Mouse (Mus musculus) stomach, embryonic 14.5 days (tissue): Measurements from ENCODE around the gene Gba. TPM values are rescaled to one million over a fixed set of nuclear protein-coding genes. Genes with fewer than 3 reads are reported as not detected.

ENCODE experiments used
- ATAC-seq: fragments of 200-750 bp; cut with Nextera tagmentation; 2 replicates; pipeline ENCODE4 v1.8.0; 2017; ENCODE audit warnings: low read depth, moderate TSS enrichment; ENCODE audit not compliant: insufficient number of reproducible peaks, insufficient read depth, low FRiP score
- H3K27ac ChIP-seq: fragments of 300-500 bp; sonication (generic); 2 replicates; pipeline ENCODE4 v1.5.1; 2014; ENCODE audit warnings: mild to moderate bottlenecking, low read length, moderate library complexity, mixed read lengths
- H3K27me3 ChIP-seq: fragments of 300-500 bp; sonication (generic); 2 replicates; pipeline ENCODE4 v1.6.1; 2014; ENCODE audit warnings: low read length, control low read depth, mixed read lengths; ENCODE audit not compliant: control insufficient read depth, insufficient read depth
- H3K36me3 ChIP-seq: fragments of 300-500 bp; sonication (generic); 2 replicates; pipeline ENCODE4 v1.6.1; 2014; ENCODE audit warnings: mild to moderate bottlenecking, control low read depth, low read length, moderate library complexity, mixed read lengths; ENCODE audit not compliant: control insufficient read depth, insufficient read depth
- H3K4me1 ChIP-seq: fragments of 300-500 bp; sonication (generic); 2 replicates; pipeline ENCODE4 v1.6.1; 2014; ENCODE audit warnings: low read length, control low read depth, mixed read lengths; ENCODE audit not compliant: control insufficient read depth, insufficient read depth
- H3K4me2 ChIP-seq: fragments of 300-500 bp; sonication (generic); replicated peaks from 2 replicates; pipeline ENCODE4 v1.6.1; 2014; ENCODE audit warnings: low read depth, low read length, control low read depth
- H3K4me3 ChIP-seq: fragments of 300-500 bp; sonication (generic); 2 replicates; pipeline ENCODE4 v1.5.1; 2014; ENCODE audit warnings: low read depth, low read length, control low read depth
- H3K9ac ChIP-seq: fragments of 300-500 bp; sonication (generic); replicated peaks from 2 replicates; pipeline ENCODE4 v1.6.1; 2014; ENCODE audit warnings: low read depth, mild to moderate bottlenecking, control low read depth, low read length, moderate library complexity, mixed read lengths
- H3K9me3 ChIP-seq: fragments of 300-500 bp; sonication (generic); 2 replicates; pipeline ENCODE4 v1.6.1; 2016; ENCODE audit warnings: low read depth, low read length, control low read depth; ENCODE audit not compliant: control insufficient read depth
- WGBS: fragments of 180-500 bp; shearing (Covaris S2); extraction: QIAGEN DNeasy Blood & Tissue Kit; methylation state at CpG from one replicate; pipeline ENCODE4 v1.1.7; 2014; 5-methylcytosine and 5-hydroxymethylcytosine counted together
- polyA plus RNA-seq: library from polyadenylated mRNA; unstranded; fragments of >200 nt; fragmentation: Nextera tagmentation; extraction: Ambion mirVana; gene quantifications from 2 replicates; pipeline ENCODE4 v1.2.1, GENCODE M21; 2014

Gba gene
- polyA plus RNA-seq, 1 experiment from 2014 or later = 37.0 TPM

DNA sequence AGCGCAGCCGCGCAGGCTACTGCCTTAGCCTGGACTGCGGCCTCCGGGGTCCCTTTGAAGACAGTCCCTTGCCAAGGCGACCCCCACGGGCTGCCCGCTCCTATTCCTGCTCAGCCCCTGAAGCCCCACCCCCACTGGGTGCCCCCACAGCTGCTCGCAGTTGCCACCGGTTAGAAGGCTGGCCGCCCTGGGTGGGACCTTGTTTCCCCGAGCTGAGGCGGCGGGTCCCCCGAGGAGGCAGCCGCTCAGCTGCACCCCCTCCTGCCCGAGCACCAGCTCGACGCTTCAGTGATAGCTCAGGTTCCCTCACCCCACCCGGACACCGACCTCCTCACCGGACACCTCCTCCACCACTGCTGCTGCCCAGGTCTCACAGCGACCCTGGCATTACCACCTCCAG, 15.5 kb upstream of the Gba start:
- 55% methylated on average over 22 of the region's 23 CpGs for WGBS
- Histone ChIP-seq H3K36me3 (peaks cover 13% of the 10 kb centered on the region; the same call in 1 of the 2 replicates), H3K9ac (no peak overlapping the region), H3K4me3 (no peak overlapping the region), H3K4me1 (peaks cover 21% of the 10 kb centered on the region; the same call in 1 of the 2 replicates), H3K9me3 (no peaks in the 10 kb centered on the region), H3K4me2 (no peak overlapping the region), H3K27ac (no peak overlapping the region), H3K27me3 (no peaks in the 10 kb centered on the region)
- ATAC-seq = no peak

GRCm38 (mm10) chr3:89187690-89188477, 14.8 kb upstream of the Gba start:
- Histone ChIP-seq H3K9ac (no peak overlapping the region), H3K36me3 (peaks cover 10% of the 10 kb centered on the region; the same call in 1 of the 2 replicates), H3K4me3 (no peak overlapping the region), H3K27ac (no peak overlapping the region), H3K4me1 (peaks cover 18% of the 10 kb centered on the region; the same call in 1 of the 2 replicates), H3K9me3 (no peaks in the 10 kb centered on the region), H3K4me2 (no peak overlapping the region), H3K27me3 (no peaks in the 10 kb centered on the region)
- no peak for ATAC-seq
- WGBS = 85% methylated on average over 18 of the region's 18 CpGs

- peaks cover 17% of the 10 kb centered on the region; the same call in 1 of the 2 replicates for H3K4me1 ChIP-seq
- no peak overlapping the region for H3K4me3 ChIP-seq
- H3K27me3 ChIP-seq = no peaks in the 10 kb centered on the region
- ATAC-seq = no peak
- H3K9me3 ChIP-seq = no peaks in the 10 kb centered on the region
- H3K4me2 ChIP-seq = no peak overlapping the region
- WGBS = 74% methylated on average over 12 of the region's 12 CpGs
- peaks cover 10% of the 10 kb centered on the region; the same call in 1 of the 2 replicates for H3K36me3 ChIP-seq
- no peak overlapping the region for H3K9ac ChIP-seq
- no peak overlapping the region for H3K27ac ChIP-seq
These were observed 14.3 kb upstream of the Gba start for GRCm38 (mm10) chr3:89188478-89188875.

DNA sequence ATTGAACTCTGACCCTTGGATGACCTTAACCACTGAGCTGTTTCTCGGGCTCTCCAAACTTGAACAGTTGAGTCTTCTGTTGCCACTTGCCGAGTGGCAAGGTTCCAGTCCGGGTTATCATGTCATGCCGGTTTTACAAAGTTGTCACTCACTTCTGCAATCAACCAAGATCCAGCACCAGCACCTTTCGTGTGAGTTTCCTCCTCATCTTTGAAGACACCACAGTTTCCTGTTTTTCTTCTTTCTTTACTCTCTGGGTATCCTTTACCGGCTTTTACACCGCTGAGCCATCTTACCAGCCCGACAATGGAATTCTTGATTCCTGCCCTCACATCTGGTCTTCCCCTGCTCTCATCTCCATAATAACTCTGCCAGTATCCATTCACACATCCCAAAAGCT, 12.3 kb upstream of the Gba start:
- peaks cover under 1% of the 10 kb centered on the region; the same call in 1 of the 2 replicates for H3K4me1 ChIP-seq
- H3K9me3 ChIP-seq = no peaks in the 10 kb centered on the region
- no peak overlapping the region for H3K9ac ChIP-seq
- no peaks in the 10 kb centered on the region for H3K27me3 ChIP-seq
- no peak overlapping the region for H3K4me3 ChIP-seq
- no peak for ATAC-seq
- no peak overlapping the region for H3K4me2 ChIP-seq
- H3K27ac ChIP-seq = no peak overlapping the region
- WGBS = 85% methylated on average over 8 of the region's 8 CpGs
- H3K36me3 ChIP-seq = peaks cover 10% of the 10 kb centered on the region; the same call in 1 of the 2 replicates

- Histone ChIP-seq H3K27ac (no peak overlapping the region), H3K27me3 (no peaks in the 10 kb centered on the region), H3K9me3 (no peaks in the 10 kb centered on the region), H3K4me2 (no peak overlapping the region), H3K36me3 (0 out of 2 replicates have a peak, but pooled peaks cover 4% of the 10 kb centered on the region), H3K4me3 (no peak overlapping the region), H3K9ac (no peak overlapping the region), H3K4me1 (no peaks in the 10 kb centered on the region)
- no peak for ATAC-seq
- 89% methylated on average over 1 of the region's 1 CpGs for WGBS
These were observed 9.4 kb upstream of the Gba start for GRCm38 (mm10) chr3:89193351-89193750.

DNA sequence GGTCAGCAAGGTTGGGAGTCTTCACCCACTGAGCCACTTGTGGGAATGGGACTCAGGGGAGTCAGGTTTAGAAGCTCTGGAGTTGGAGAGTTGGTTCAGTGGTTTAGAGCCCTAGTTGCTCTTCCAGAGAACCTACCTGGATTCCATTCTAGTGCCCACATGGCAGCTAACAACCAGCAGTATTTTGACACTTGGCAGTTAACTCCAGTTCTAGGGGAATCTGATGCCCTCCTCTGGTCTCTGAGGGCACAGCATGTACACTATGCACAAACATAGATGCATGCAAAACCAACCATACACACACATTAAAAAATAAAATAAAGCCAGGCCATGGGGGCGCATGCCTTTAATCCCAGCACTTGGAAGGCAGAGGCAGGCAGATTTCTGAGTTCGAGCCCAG, 8.9 kb upstream of the Gba start:
- H3K36me3 ChIP-seq = no peaks in the 10 kb centered on the region
- H3K27ac ChIP-seq = no peak overlapping the region
- no peak overlapping the region for H3K4me2 ChIP-seq
- WGBS = 94% methylated on average over 2 of the region's 2 CpGs
- no peaks in the 10 kb centered on the region for H3K4me1 ChIP-seq
- ATAC-seq = no peak
- H3K9me3 ChIP-seq = no peaks in the 10 kb centered on the region
- H3K27me3 ChIP-seq = no peaks in the 10 kb centered on the region
- H3K9ac ChIP-seq = no peak overlapping the region
- H3K4me3 ChIP-seq = no peak overlapping the region

GRCm38 (mm10) chr3:89195979-89196877, 6.5 kb upstream of the Gba start:
- Histone ChIP-seq H3K36me3 (no peaks in the 10 kb centered on the region), H3K4me2 (peak overlapping the region; percentile 60), H3K27me3 (no peaks in the 10 kb centered on the region), H3K9ac (peak overlapping the region; percentile 45), H3K27ac (peak overlapping the region; percentile 69), H3K4me1 (no peaks in the 10 kb centered on the region), H3K4me3 (peak overlapping the region; percentile 33), H3K9me3 (no peaks in the 10 kb centered on the region)
- ATAC-seq = peak; percentile 98
- 8% methylated on average over 33 of the region's 33 CpGs for WGBS

DNA sequence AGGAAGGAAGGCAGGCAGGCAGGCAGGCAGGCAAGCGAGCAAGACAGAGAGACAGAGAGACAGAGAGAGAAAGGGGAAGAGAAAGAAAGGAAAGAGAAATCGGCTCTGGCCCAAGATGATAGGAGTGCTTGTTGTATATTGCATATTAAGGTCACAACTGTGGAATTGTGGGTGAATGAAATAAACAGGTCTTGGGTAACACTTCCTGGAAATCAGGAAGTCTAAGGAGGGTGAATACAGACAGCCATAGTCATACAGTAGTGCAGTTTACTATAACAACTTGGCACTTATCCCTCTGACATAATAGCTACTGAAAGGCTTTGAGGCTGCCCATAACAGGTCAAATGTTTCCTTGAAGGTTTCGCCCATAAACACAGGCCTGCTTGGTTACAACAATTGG, 2.9 kb upstream of the Gba start:
- Histone ChIP-seq H3K9ac (no peak overlapping the region), H3K4me3 (no peak overlapping the region), H3K4me2 (no peak overlapping the region), H3K27ac (no peak overlapping the region), H3K27me3 (no peaks in the 10 kb centered on the region), H3K36me3 (peaks cover 4% of the 10 kb centered on the region; the same call in 1 of the 2 replicates), H3K9me3 (no peaks in the 10 kb centered on the region), H3K4me1 (no peaks in the 10 kb centered on the region)
- no peak for ATAC-seq
- 81% methylated on average over 3 of the region's 3 CpGs for WGBS
